Mouse (Mus musculus) midbrain, embryonic 12.5 days (tissue): ENCODE measurements around the gene Kif5c. TPM values are rescaled to one million over a fixed set of nuclear protein-coding genes. Genes with fewer than 3 reads are reported as not detected.

ENCODE experiments used
- ATAC-seq: fragments of 200-750 bp; cut with Nextera tagmentation; 2 replicates; pipeline ENCODE4 v1.8.0; 2017; ENCODE audit warnings: low read depth, moderate TSS enrichment, moderate library complexity; ENCODE audit not compliant: low FRiP score
- H3K27ac ChIP-seq: fragments of 300-500 bp; sonication (generic); replicated peaks from 2 replicates; pipeline ENCODE4 v1.5.1; 2016; ENCODE audit warnings: mild to moderate bottlenecking
- H3K27me3 ChIP-seq: fragments of 300-500 bp; sonication (generic); 2 replicates; pipeline ENCODE4 v1.6.1; 2016; ENCODE audit warnings: mild to moderate bottlenecking
- H3K36me3 ChIP-seq: fragments of 300-500 bp; sonication (generic); 2 replicates; pipeline ENCODE4 v1.6.1; 2016
- H3K4me1 ChIP-seq: fragments of 300-500 bp; sonication (generic); 2 replicates; pipeline ENCODE4 v1.6.1; 2016
- H3K4me2 ChIP-seq: fragments of 300-500 bp; sonication (generic); replicated peaks from 2 replicates; pipeline ENCODE4 v1.6.1; 2016; ENCODE audit warnings: mild to moderate bottlenecking, moderate library complexity
- H3K4me3 ChIP-seq: fragments of 300-500 bp; sonication (generic); 2 replicates; pipeline ENCODE4 v1.5.1; 2016; ENCODE audit warnings: mild to moderate bottlenecking
- H3K9ac ChIP-seq: fragments of 300-500 bp; sonication (generic); replicated peaks from 2 replicates; pipeline ENCODE4 v1.6.1; 2016; ENCODE audit warnings: mild to moderate bottlenecking, moderate library complexity
- H3K9me3 ChIP-seq: fragments of 300-500 bp; sonication (generic); 2 replicates; pipeline ENCODE4 v1.6.1; 2016; ENCODE audit warnings: mild to moderate bottlenecking
- WGBS: fragments of 180-500 bp; shearing (Covaris S2); methylation state at CpG from one replicate; pipeline ENCODE4 v1.1.7; 2016; 5-methylcytosine and 5-hydroxymethylcytosine counted together
- polyA plus RNA-seq: library from polyadenylated mRNA; unstranded; fragments of >200 nt; fragmentation: Nextera tagmentation; extraction: Ambion mirVana; gene quantifications from 2 replicates; pipeline ENCODE4 v1.2.1, GENCODE M21; 2016

Kif5c gene
- polyA plus RNA-seq, 1 experiment from 2014 or later = 131 TPM

DNA sequence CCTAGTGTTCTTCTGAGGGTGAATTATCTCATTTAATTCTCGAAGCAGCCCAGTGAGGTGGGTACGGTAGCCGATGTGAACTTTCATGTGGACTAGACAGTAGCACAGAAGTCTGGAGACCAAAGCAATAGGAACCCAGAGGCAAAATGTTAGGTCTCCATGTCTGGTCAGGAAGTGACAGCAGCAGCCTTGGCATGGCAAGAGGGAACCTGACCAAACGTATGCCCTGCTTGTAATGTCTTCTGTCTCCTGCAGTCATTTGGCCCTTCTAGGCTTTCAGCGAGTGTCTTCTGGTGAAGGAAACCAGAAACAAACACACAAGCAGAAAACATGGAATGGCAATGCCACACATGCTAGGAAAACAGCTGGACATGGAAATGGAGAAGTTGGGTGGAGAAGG, 197.5 kb downstream of the Kif5c start:
- no peak overlapping the region for H3K4me2 ChIP-seq
- H3K27me3 ChIP-seq = no peaks in the 10 kb centered on the region; the same call in 1 of the 2 replicates
- no peak overlapping the region for H3K27ac ChIP-seq
- ATAC-seq = no peak
- no peaks in the 10 kb centered on the region for H3K9me3 ChIP-seq
- 87% methylated on average over 5 of the region's 5 CpGs for WGBS
- H3K4me1 ChIP-seq = no peaks in the 10 kb centered on the region
- no peaks in the 10 kb centered on the region for H3K36me3 ChIP-seq
- no peak overlapping the region for H3K4me3 ChIP-seq
- H3K9ac ChIP-seq = no peak overlapping the region

DNA sequence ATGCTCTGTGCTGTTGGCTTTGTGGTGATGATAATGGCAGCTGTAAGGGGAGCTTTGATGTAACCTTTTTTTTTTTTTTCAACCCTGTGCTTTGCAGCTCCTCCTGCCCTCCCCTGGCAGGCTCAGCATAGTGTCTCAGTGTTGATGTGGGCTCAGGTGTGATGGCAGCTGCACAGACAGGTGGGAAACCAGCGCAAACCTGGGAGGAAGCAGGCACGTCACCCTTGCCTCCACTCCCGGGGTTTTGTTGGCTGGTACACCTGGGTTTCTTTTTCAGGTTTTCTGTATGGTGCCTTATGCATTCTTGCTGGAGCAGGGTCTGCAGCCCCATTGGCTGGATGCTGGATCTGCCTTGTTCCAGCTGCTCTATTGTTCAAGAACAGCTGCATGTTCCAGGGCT, 198.1 kb downstream of the Kif5c start:
- no peaks in the 10 kb centered on the region for H3K9me3 ChIP-seq
- H3K36me3 ChIP-seq = no peaks in the 10 kb centered on the region
- H3K4me2 ChIP-seq = no peak overlapping the region
- no peak for ATAC-seq
- H3K27ac ChIP-seq = no peak overlapping the region
- WGBS = 92% methylated on average over 3 of the region's 3 CpGs
- no peaks in the 10 kb centered on the region for H3K4me1 ChIP-seq
- no peak overlapping the region for H3K4me3 ChIP-seq
- H3K27me3 ChIP-seq = no peaks in the 10 kb centered on the region; the same call in 1 of the 2 replicates
- no peak overlapping the region for H3K9ac ChIP-seq

DNA sequence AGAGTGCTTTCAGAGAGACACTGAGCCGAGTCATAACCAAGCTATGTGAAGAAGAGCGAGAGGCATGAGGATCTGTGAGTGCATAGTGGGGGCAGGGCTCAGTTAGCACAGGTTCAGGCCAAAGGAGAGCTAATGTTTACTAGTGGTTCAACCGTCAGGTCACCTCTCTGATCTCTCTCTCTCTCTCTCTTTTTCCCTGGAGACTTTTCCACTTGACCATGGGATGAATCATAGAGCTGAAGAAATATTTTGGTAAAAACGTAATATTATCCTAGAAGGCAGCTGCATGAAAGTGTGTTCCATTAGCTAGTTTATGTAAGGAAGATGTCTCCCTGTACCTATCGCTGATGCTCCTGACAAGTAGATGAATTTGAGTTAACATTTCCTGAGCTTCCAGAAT, 199.0 kb downstream of the Kif5c start:
- no peak overlapping the region for H3K9ac ChIP-seq
- no peaks in the 10 kb centered on the region for H3K4me1 ChIP-seq
- no peaks in the 10 kb centered on the region for H3K27me3 ChIP-seq
- H3K36me3 ChIP-seq = no peaks in the 10 kb centered on the region
- 86% methylated on average over 5 of the region's 5 CpGs for WGBS
- no peak for ATAC-seq
- no peaks in the 10 kb centered on the region for H3K9me3 ChIP-seq
- no peak overlapping the region for H3K4me3 ChIP-seq
- no peak overlapping the region for H3K27ac ChIP-seq
- no peak overlapping the region for H3K4me2 ChIP-seq

DNA sequence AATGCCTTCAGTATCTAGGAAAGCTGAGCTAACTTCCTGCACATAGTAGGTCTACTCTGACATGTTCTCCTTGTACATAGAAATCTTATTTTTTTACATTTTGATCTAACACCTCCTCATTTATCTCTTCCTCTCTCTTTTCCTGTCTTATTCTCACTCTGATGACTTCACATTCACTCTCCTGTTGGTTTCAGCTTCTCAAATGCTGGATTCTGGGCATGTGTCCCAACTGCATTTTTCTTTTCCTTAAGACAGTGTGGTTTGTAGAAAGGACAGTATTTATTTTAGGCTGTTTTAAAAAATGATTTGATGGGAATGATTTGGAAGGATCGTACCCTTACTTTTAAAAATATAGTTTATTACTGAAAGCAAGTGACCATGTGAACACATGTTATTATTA, 203.2 kb downstream of the Kif5c start:
- Histone ChIP-seq H3K27ac (no peak overlapping the region), H3K4me3 (no peak overlapping the region), H3K9ac (no peak overlapping the region), H3K27me3 (no peaks in the 10 kb centered on the region), H3K4me2 (no peak overlapping the region), H3K36me3 (no peaks in the 10 kb centered on the region), H3K4me1 (no peaks in the 10 kb centered on the region), H3K9me3 (no peaks in the 10 kb centered on the region)
- WGBS = 95% methylated on average over 1 of the region's 1 CpGs
- no peak for ATAC-seq

Other genes starting within 250 kb of the Kif5c start
- 14.5 and 14.9 TPM in 2 replicates for gene Epc2, start 167.8 kb upstream of the Kif5c start, polyA plus RNA-seq
- gene Lypd6b, start 168.4 kb downstream of the Kif5c start, polyA plus RNA-seq = 0.42 and 0.89 TPM in 2 replicates